Mouse (Mus musculus) lung, embryonic 14.5 days (tissue): Measurements from ENCODE around the gene Wnk1. TPM values are rescaled to one million over a fixed set of nuclear protein-coding genes. Genes with fewer than 3 reads are reported as not detected.

ENCODE experiments used
- ATAC-seq: fragments of 200-750 bp; cut with Nextera tagmentation; 2 replicates; pipeline ENCODE4 v1.8.0; 2017; ENCODE audit warnings: mild to moderate bottlenecking, moderate TSS enrichment, moderate library complexity; ENCODE audit not compliant: insufficient read depth
- DNase-seq: peaks from one replicate; pipeline ENCODE4 v3.0.0-alpha.2; 2015
- H3K27ac ChIP-seq: fragments of 300-500 bp; sonication (generic); 2 replicates; pipeline ENCODE4 v1.5.1; 2014; ENCODE audit warnings: low read depth, mild to moderate bottlenecking, moderate library complexity
- H3K27me3 ChIP-seq: fragments of 300-500 bp; sonication (generic); 2 replicates; pipeline ENCODE4 v1.6.1; 2014; ENCODE audit warnings: low read length, control low read depth; ENCODE audit not compliant: insufficient read depth
- H3K36me3 ChIP-seq: fragments of 300-500 bp; sonication (generic); 2 replicates; pipeline ENCODE4 v1.6.1; 2014; ENCODE audit warnings: control low read depth; ENCODE audit not compliant: insufficient read depth
- H3K4me1 ChIP-seq: fragments of 300-500 bp; sonication (generic); 2 replicates; pipeline ENCODE4 v1.6.1; 2014; ENCODE audit warnings: antibody characterized with exemption, control low read depth; ENCODE audit not compliant: insufficient read depth
- H3K4me2 ChIP-seq: fragments of 300-500 bp; sonication (generic); 2 replicates; pipeline ENCODE4 v1.6.1; 2014; ENCODE audit warnings: mild to moderate bottlenecking
- H3K4me3 ChIP-seq: fragments of 300-500 bp; sonication (generic); 2 replicates; pipeline ENCODE4 v1.5.1; 2014; ENCODE audit warnings: low read depth, low read length
- H3K9ac ChIP-seq: fragments of 300-500 bp; sonication (generic); 2 replicates; pipeline ENCODE4 v1.6.1; 2014
- H3K9me3 ChIP-seq: fragments of 300-500 bp; sonication (generic); 2 replicates; pipeline ENCODE4 v1.6.1; 2016; ENCODE audit warnings: low read depth, low read length, control low read depth
- CTCF ChIP-seq: IDR thresholded peaks from 2 replicates; pipeline ENCODE4 v1.5.1; 2016; ENCODE audit warnings: antibody characterized with exemption, low read depth
- WGBS: fragments of 180-500 bp; shearing (Covaris S2); extraction: QIAGEN DNeasy Blood & Tissue Kit; methylation state at CpG from one replicate; pipeline ENCODE4 v1.1.7; 2014; 5-methylcytosine and 5-hydroxymethylcytosine counted together
- polyA plus RNA-seq: library from polyadenylated mRNA; unstranded; fragments of >200 nt; fragmentation: Nextera tagmentation; extraction: Ambion mirVana; gene quantifications from 2 replicates; pipeline ENCODE4 v1.2.1, GENCODE M21; 2014

Wnk1 gene
- polyA plus RNA-seq, 1 experiment from 2014 or later = 66.3 TPM

GRCm38 (mm10) chr6:120039668-120040556 is 1.4 kb upstream of the Wnk1 start:
- peak overlapping the region; percentile 84; the same call in 1 of the 2 replicates for H3K27ac ChIP-seq
- peaks cover 6% of the 10 kb centered on the region for H3K4me1 ChIP-seq
- peak overlapping the region; percentile 90 for H3K4me2 ChIP-seq
- peak; percentile 9 for ATAC-seq
- WGBS = under 1% methylated on average over 24 of the region's 24 CpGs
- TF ChIP-seq CTCF = peak; percentile 75
- no peaks in the 10 kb centered on the region for H3K27me3 ChIP-seq
- peak; percentile 94 for DNase-seq
- H3K9me3 ChIP-seq = no peaks in the 10 kb centered on the region
- H3K4me3 ChIP-seq = peak overlapping the region; percentile 93
- H3K36me3 ChIP-seq = peaks cover 3% of the 10 kb centered on the region; the same call in 1 of the 2 replicates
- H3K9ac ChIP-seq = peak overlapping the region; percentile 45

GRCm38 (mm10) chr6:120039256-120039563 is 738 bp upstream of the Wnk1 start:
- no peak for ATAC-seq
- Histone ChIP-seq H3K4me1 (peaks cover 6% of the 10 kb centered on the region), H3K4me2 (peak overlapping the region; percentile 90), H3K9ac (peak overlapping the region; percentile 45), H3K36me3 (peaks cover 6% of the 10 kb centered on the region), H3K9me3 (no peaks in the 10 kb centered on the region), H3K27ac (peak overlapping the region; percentile 84), H3K4me3 (peak overlapping the region; percentile 93), H3K27me3 (no peaks in the 10 kb centered on the region)
- 2% methylated on average over 9 of the region's 9 CpGs for WGBS
- peak; percentile 48 for DNase-seq
- TF ChIP-seq CTCF = no peak

GRCm38 (mm10) chr6:120037636-120038365 is 671 bp downstream of the Wnk1 start:
- Histone ChIP-seq H3K27me3 (no peaks in the 10 kb centered on the region), H3K4me2 (peak overlapping the region; percentile 88), H3K4me3 (peak overlapping the region; percentile 93), H3K36me3 (peaks cover 13% of the 10 kb centered on the region), H3K9ac (peak overlapping the region; percentile 86), H3K9me3 (no peaks in the 10 kb centered on the region), H3K4me1 (peaks cover 6% of the 10 kb centered on the region), H3K27ac (peak overlapping the region; percentile 99)
- DNase-seq (peak; percentile 83), ATAC-seq (peak; percentile 75)
- WGBS = under 1% methylated on average over 70 of the region's 85 CpGs
- TF ChIP-seq CTCF = no peak

GRCm38 (mm10) chr6:120037004-120037635 is 1.4 kb downstream of the Wnk1 start:
- H3K4me2 ChIP-seq = peak overlapping the region; percentile 88
- peak overlapping the region; percentile 93 for H3K4me3 ChIP-seq
- no peaks in the 10 kb centered on the region for H3K27me3 ChIP-seq
- peaks cover 18% of the 10 kb centered on the region for H3K36me3 ChIP-seq
- under 1% methylated on average over 51 of the region's 51 CpGs for whole genome bisulfite sequencing
- DNase-seq (peak; percentile 82), ATAC-seq (peak; percentile 29; the same call in 1 of the 2 replicates)
- H3K9ac ChIP-seq = peak overlapping the region; percentile 86
- H3K27ac ChIP-seq = peak overlapping the region; percentile 99
- H3K4me1 ChIP-seq = peaks cover 9% of the 10 kb centered on the region
- no peaks in the 10 kb centered on the region for H3K9me3 ChIP-seq
- TF ChIP-seq CTCF = peak; percentile 78

GRCm38 (mm10) chr6:120024577-120024976 is 13.9 kb downstream of the Wnk1 start:
- no peak overlapping the region for H3K27ac ChIP-seq
- ATAC-seq (no peak), DNase-seq (peak; percentile 7)
- H3K36me3 ChIP-seq = peaks cover 15% of the 10 kb centered on the region; the same call in 1 of the 2 replicates
- no peak overlapping the region for H3K4me2 ChIP-seq
- TF ChIP-seq CTCF = no peak
- H3K9me3 ChIP-seq = no peaks in the 10 kb centered on the region
- H3K4me3 ChIP-seq = no peak overlapping the region
- H3K4me1 ChIP-seq = no peaks in the 10 kb centered on the region
- no peak overlapping the region for H3K9ac ChIP-seq
- H3K27me3 ChIP-seq = no peaks in the 10 kb centered on the region

GRCm38 (mm10) chr6:120023746-120024145 is 14.7 kb downstream of the Wnk1 start:
- no peak overlapping the region for H3K9ac ChIP-seq
- DNase-seq (no peak), ATAC-seq (no peak)
- no peak overlapping the region for H3K4me3 ChIP-seq
- H3K4me1 ChIP-seq = no peaks in the 10 kb centered on the region
- no peak overlapping the region for H3K27ac ChIP-seq
- H3K36me3 ChIP-seq = 0 out of 2 replicates have a peak, but pooled peaks cover 7% of the 10 kb centered on the region
- no peak overlapping the region for H3K4me2 ChIP-seq
- no peaks in the 10 kb centered on the region for H3K27me3 ChIP-seq
- TF ChIP-seq CTCF = no peak
- 77% methylated on average over 1 of the region's 1 CpGs for WGBS
- H3K9me3 ChIP-seq = no peaks in the 10 kb centered on the region
